Mouse (Mus musculus): ENCODE measurements around the gene Nol9. TPM values are rescaled to one million over a fixed set of nuclear protein-coding genes. Genes with fewer than 3 reads are reported as not detected.
A peak's percentile ranks its signal among the peaks of the same experiment; 100 is the strongest.

The Nol9 gene
- total RNA-seq (2021) = 10 to 100 TPM; 24.8 to 27.3 TPM
- long read RNA-seq, experiment 1, partial matches to known transcripts = 5 of 9 reads
- long read RNA-seq, experiment 1, other reads (novel, unspliced or antisense) = 2 of 9 reads
- long read RNA-seq, experiment 2, transcript Nol9-201 (12 exons, 3,722 nt) = major isoform, 8 of 8 reads
- long read RNA-seq, experiment 2, partial matches to known transcripts = 0 of 8 reads
- long read RNA-seq, experiment 2, other reads (novel, unspliced or antisense) = 0 of 8 reads

DNA sequence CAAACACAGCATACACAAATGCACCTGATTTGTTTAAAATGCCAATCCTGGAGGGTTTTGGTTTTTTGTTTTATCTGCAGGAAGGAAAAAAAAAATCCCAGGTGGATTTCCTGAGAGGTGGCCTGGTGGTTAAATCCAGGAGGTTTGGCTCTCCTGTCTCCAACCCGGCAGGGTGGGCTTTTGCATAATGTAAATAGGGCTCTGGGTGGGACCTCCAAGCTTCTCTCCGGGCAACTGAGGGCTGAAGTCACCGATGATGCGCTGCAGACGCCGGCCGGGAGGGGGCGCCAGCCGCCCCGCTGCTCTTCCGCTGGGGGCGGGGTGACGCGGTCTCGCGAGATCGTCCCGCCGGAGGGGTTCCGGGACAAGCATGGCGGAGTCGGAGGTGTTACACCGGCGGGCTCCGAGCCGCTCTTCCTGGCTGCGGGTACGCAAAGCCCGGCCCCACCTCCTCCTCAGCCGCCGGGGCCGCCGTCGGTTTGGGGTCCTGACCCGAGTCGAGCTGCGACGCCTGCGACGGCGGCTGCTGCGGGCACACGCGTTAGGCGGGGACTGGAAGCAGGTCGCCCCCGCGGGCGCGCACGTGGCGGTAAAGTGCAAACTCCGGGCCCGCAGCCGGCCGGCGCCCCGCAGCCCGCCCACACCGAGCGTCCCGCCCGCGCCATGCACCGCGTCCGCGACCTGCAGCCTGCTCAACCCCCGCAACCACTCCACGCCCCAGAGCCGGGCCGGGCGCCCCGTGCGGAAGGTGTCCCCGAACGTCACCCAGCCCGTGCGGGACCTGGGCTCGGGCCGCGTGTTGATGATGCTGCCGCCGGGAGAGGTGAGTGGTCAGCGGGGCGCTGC, at the start of gene Nol9:
TSS of gene Nol9 (plus strand) at position 337 of the 846 bp plus-strand sequence.
- peak; percentile 96 to 98 for DNase-seq

DNA sequence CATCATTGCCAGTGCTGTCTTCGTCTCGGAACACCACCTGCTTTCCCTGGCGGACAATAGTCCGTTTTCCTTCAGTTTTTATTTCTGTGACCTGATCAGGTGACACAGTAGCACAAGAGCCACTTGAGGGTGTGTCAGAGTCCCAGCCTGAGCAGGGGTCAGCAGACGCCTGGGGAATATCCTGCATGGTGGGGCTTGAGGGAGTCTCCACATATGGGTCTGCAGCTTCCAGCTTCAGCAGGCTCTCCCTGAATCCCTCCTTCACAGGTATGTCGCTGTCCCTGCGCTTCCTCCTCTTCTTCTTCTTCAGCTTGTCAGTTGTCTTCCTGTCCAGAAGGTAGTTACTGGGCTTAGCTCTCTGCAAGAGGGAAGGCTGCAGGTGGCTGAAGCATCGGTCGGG, 47.0 kb upstream of the Nol9 start:
- DNase-seq = no peak

DNA sequence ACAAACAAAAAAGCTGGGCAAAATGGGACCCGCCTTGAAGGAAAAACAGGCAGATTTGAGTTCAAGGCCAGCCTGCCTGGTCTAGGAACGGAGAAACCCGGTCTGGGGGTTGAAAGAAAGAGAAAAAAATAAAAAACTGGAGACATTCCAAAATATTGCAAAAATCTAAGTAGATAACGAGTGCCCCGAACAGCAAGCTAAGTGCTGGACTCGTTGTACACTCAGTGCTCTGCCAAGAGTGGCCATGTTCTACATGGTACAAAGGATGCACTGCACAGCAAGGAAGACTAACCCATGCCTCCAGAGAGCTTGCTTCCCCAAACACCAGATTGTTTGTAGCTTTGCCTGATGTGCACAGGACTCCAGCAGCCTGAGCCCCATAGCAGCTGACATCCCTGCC, 46.1 kb upstream of the Nol9 start:
- no peak for DNase-seq

DNA sequence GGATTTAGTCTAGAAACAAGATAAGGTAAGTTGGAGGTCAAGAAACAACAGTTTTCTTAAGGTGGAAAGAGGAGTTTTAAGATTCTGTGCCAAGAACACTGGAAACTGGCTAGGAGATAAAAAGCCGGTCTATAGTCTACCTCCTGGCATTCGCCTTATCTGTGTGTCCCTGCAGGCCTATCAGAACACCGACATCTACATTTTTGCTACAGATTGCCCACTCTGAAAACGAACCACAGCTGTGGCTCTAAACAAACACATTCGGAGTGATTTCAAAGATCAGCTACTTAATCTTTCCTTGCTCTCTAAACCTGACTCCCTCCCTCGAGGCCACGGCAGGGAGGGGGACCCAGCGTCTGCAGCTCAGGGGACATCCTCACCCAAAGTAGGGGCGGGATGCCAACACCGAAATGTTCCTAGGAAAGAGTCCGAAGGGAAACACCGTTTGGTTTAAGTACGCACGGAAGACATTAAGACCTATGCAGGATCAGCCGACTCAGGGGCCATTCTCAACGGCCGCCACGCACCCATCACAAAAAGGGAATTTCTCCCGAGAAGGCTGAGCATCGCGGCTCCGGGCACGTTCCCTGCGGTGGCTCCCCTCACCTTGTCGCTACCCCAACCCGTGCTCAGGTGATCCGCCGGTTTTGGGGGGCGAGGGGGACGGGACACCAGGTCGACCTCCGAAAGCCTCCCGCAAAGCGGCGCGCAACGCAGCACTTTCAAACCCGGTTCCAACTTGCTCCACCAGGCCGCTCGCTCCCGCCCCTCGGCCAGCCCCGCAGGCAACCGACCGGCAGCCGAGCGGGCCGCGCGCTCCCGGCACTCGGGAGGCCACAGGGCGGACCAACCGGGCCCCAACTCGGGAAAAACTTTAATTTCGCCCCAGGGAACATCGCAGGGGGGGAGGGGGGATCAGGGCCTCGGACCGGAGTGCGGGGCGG, 44.6 kb upstream of the Nol9 start:
- peak; percentile 54 to 70 for DNase-seq

DNA sequence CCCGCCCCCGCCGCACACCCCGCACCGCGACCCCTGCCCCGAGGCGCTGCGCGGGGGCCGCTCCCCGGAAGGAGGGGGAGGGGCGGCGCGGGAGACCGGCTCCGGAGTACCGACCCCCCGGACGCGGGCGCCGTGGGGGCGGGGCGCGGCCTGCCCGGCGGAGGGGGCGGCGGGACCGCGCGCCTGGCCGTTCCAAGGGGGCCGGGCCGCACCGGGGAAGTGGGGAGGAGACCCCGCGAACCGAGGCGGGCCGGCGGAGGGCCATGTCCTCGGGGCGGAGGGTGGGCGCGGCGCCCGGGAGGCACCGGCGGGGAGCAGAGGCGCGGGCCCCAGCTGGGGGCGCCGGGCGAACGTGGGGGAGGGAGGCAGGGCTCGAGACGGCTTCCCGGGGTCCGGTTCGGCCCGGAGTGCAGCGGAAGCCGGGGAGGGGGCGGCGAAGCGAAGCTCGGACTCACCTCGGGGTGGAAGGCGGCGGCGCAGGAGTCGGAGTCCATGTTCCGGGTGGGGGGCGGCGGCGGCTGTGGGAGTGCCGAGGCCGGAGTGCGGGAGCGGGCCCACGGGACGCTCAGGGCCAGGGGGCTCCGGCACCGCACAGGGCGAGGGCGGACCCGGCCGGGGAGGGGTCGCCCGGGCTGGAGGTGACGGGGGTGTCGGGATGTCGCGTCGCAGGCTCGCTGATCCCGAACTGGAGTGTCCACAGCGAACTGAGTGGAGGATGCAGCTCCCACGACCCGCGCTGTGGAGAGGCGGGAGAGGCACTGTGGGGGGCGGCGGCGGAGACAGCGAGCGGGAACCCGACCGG, 43.5 kb upstream of the Nol9 start:
- DNase-seq = peak; percentile 39 to 62

DNA sequence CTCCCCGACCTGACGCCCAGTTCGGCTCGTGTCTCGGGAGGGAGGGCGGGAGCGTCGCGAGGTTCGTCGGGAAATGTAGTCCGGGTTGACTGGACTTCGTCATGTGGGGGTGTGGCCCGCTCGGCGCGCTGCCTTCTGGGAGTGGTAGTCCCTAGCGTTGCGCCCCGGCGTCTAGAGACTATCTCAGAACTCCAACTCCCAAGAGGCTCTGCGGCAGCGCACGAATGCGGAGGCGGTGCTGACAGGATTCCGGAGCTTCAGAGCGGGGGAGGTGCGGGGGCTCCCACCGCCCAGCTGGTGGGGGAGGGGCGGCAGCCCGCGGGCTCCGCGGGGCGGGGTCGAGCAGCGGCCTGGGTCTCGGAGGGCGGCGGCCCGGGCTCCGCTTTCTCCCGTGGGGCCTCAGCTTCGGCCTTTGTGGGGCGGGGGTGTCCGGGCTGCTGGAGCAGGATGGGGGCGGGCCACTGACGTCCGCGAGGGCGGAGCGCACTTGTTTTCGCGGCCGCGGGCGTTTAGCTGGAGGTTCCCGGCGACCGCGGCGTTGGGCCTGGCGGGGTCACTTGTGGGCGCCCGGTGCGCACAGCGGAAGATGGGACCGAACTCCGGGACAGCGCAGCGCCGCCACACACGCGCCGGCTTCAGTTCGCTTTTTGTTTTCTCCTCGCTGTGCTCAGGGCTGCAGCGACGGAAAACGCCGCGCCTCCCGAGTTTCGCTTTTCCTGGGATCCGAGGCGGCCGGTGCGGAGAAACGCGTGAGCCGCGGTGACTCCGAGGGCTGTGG, 42.8 kb upstream of the Nol9 start, which contains the start of gene Phf13:
TSS of gene Phf13 (minus strand) at position 86 of the 778 bp plus-strand sequence.
- DNase-seq = peak; percentile 99

DNA sequence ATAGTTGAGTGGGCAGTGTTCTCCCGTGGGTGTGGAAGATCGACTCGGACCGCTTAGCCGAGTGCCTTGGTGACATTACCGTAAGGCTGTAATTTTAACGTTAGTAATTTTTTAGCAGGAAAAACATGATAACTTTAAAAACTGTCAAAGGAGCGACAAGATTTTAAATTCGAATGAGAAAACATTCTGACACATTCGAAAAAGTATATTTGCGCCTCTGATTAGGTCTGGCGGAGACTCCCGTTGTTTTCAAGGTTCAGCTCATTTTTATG, 42.2 kb upstream of the Nol9 start:
- no peak for DNase-seq

DNA sequence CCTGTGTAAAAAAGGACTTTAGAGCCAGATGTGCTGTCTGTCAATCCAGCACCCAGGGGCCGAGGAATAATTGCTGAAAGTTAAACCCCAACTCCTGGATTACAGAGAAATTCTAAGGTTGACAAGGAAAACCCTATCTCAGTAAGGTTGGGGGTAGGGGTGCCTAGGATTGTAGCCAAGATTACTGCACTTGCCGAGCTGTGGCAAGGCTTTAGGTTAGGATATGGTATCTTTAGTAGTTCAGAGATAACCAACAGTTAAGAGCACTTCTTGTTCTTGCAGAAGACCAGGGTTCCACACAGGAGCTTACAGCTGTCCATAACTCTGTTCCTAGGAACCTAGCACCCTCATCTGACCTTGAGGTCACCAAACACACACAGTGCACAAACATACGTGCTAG, 41.4 kb upstream of the Nol9 start:
- DNase-seq = no peak

DNA sequence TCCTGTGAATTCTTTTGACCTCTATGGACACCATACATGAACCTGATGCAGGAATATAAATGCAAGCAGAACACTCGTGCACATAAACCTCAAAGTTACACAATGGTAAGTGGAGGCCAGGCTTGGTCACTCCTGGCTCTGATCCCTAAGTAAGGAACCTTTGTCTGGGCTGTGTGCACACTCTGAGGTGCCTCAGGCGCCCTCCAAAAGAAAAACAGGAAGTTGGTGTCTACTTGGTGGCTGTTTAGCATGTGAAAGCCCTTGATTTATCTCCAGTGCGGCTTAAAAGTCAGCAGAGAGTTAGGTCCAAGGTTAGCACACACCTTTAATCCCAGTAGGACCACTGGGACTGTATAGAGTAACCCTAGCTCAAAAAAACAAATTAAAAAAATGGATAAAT, 39.6 kb upstream of the Nol9 start:
- DNase-seq = no peak

DNA sequence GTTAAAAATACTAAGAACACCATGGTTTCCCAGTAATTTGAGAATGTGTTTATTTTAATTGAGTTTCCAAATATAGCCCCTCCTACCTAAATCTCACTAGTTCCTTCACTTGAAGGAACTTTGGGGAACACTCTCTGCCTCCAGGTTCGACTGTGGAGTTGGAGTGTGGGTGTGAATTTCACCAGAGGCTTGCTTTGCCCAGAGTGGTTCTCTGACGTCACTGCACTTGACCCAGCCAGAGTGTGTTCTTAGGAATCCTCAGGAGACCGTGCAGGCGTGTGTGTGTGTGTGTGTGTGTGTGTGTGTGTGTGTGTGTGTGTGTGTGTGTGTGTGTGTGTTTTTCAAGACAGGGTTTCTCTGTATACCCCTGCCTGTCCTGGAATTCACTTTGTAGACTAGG, 38.2 kb upstream of the Nol9 start:
- no peak for DNase-seq

DNA sequence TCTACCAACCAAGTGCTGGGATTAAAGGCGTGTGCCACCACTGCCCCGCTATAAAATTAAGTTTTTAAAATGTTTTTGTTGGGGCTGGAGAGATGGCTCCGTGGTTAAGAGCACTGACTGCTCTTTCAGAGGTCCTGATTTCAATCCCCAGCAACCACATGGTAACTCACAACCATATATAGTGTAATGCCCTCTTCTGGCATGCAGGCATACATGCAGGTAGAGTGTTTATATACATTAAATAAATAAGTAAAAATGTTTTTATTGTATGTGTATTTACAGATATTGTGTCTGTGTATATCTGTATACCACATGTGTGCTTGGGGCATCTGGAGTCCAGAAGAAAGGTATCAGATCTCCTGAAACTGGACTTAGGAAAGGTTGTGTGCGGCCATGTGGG, 37.8 kb upstream of the Nol9 start:
- no peak for DNase-seq

DNA sequence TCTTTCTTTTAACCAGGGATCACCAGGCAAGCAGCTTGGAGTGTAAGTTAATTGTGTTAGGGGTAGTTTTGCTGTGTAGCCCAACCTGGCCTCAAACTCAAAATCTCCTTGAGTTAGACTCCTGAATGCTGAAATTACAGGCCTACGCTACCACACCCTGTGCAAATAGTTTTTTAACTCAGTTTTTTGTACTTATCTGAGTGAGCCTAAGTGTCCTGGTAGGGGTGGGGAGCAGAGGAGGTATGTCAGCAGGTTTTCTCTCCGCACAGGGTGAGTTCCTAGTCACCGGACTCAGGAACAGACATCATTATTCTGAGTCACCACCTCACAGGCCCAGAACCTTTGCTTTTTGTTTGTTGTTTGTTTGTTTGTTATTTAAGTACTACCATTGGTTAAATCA, 37.1 kb upstream of the Nol9 start:
- DNase-seq = no peak

DNA sequence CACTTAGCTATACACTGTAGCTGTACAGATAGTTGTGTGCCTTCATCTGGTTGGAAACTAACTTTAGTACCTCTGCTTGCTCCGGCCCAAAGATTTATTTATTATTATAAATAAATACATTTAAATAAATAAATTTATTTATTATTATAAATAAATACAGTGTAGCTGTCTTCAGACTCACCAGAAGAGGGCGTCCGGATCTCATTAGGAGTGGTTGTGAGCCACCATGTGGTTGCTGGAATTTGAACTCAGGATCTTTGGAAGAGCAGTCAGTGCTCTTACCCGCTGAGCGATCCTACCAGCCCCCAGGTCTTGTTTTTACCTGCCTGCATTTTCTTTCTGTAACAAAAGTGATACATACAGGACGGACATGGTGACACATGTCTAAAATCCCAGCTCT, 33.0 kb upstream of the Nol9 start:
- DNase-seq = peak in 1 of 2 experiments; percentile 50

DNA sequence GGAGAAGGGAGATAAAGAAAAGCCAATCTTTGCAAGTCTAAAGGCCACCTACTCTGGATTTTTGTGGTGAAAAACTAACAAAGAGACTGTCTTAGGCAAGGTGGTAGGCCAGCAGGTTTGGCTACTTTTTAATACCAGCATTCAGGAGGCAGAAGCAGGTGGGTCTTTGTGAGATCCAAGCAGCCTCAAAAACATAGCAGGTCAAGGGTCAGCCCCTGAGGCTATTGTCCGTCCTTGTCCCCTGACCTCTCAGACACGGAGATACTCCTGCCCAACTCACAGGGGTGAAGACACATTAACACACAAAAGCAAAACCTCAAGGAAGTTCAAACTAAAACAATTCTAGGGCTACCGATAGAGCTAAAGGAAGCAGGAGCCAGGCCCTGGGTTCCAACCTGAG, 32.3 kb upstream of the Nol9 start:
- DNase-seq = no peak

DNA sequence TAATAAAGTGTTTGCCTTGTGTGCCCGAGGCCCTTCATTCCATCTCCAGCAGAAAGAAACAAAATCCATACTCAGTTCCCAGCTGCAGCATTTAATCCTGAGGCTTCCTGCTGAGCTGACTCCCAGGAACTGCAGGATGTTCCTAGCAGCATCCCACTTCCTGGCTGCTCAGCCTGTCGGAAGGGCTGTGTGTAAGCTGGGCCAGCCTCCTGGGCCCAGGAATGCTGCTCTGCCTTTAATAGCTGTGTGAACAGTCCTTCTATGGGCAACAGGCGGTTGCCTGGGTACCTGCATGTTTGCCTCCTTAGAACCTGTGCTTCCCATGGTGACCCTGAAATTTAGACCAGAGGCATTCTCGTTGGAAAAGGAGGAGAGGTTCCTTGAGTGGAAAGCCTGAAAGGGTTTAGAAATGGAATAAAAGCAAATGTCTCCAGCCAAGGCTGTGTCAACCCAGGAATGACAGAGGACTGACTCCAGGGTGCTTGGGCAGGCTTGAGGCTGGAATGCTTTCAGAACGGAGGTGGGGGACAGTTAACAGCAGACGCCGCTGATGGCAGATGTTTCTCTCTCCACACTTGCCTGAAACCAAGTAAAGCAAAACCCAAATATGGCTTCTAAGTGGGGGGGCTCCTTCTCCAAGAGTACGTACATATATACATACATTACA, 31.5 kb upstream of the Nol9 start:
- DNase-seq = no peak

DNA sequence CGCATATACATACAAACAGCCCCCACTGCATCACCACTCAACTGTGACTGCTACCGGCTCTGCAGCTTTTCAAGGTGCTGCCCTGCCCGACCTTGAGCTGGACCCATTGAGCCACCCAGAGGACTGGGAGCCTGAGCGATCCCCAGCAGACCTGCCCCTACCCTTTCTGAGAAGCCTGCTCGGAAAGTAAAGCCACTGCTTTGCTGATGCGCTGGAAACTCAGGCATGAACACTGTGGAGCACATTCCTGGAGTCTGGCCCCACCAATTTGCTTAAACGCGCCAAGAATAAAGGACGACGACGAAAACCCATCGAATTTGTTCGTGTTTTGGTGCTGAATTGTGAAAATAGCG, 31.0 kb upstream of the Nol9 start:
- DNase-seq = peak in 1 of 2 experiments; percentile 33

DNA sequence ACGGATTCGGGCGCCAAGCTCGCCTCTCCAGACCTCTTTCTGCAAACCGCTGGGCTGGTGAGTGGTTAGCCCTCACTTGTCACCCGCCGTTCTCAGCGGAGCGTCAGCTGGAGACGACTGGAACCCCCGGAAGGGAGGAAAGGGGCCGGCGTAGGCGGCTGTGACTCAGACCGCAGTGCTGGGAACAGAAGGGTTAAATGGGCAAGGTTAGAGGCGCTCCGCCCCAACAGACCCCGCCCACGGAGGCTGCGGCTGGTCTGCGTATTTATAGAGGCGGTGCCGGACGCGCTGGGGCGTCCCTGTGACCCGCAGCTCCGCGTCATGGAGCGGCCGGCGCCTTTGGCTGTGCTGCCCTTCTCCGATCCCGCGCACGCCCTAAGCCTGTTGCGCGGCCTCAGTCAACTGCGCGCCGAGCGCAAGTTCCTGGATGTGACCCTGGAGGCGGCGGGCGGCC, 30.5 kb upstream of the Nol9 start, which contains the start of gene Klhl21:
TSS of gene Klhl21 (plus strand) at position 182 of the 454 bp plus-strand sequence.
- peak; percentile 97 to 98 for DNase-seq

DNA sequence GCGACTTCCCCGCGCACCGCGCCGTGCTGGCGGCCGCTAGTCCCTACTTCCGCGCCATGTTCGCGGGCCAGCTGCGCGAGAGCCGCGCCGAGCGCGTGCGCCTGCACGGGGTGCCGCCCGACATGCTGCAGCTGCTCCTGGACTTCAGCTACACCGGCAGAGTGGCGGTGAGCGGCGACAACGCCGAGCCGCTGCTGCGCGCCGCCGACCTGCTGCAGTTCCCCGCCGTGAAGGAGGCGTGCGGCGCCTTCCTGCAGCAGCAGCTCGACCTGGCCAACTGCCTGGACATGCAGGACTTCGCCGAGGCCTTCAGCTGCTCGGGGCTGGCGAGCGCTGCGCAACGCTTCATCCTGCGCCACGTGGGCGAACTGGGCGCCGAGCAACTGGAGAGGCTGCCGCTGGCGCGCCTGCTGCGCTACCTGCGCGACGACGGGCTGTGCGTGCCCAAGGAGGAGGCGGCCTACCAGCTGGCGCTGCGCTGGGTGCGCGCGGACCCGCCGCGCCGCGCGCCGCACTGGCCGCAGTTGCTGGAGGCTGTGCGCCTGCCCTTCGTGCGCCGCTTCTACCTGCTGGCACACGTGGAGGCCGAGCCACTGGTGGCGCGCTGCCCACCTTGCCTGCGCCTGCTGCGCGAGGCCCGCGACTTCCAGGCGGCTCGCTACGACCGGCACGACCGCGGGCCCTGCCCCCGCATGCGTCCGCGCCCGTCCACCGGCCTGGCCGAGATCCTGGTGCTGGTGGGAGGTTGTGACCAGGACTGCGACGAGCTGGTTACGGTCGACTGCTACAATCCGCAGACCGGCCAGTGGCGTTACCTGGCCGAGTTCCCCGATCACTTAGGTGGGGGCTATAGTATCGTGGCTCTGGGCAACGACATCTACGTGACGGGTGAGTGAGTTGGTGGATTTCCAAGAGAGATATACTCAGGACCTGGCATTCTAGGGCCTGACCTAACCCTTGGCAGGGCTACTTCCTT, 29.8 kb upstream of the Nol9 start:
- peak; percentile 73 to 74 for DNase-seq

DNA sequence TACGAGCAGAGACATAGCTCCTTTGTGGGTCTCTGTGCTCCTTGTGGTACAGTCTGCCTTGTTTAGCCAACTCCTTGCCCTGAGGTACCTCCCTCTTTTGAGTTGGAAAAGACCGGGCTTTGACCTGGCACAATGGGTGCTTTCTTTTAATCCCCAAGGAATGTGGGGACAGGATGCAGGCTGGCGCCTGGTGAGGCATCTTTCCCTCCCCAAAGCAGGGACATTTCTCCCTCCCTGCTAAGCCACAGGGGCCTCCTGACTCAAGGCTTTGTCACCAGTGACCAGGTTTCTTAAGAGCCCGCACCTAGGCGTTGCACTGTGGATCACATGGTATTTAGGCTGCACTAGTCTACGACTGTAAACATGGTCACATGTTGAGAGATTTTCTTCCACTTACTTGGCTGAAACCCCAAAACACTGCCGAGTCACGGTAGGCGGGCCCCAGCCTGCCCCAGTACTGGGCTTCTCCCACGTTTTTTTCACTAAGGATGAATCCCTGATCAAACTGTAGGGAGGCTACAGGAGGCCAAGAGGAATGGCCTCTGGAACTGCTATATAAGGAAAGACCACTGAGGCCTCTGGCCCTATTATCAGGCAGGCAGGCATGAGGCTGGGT, 28.9 kb upstream of the Nol9 start:
- DNase-seq = peak; percentile 74 to 76
